Mouse (Mus musculus): ENCODE results near the gene Camk2b. TPM values are rescaled to one million over a fixed set of nuclear protein-coding genes. Genes with fewer than 3 reads are reported as not detected.

Camk2b gene
- polyA plus RNA-seq, 1 experiment from 2014 or later = 51.6 TPM

- Histone ChIP-seq H3K9ac (ENCODE audit: low read length) (no peak overlapping the region), H3K36me3 (ENCODE audit: control insufficient read depth, insufficient read depth, low read length) (no peaks in the 10 kb centered on the region), H3K27ac (ENCODE audit: low read depth, low read length) (no peak overlapping the region), H3K4me3 (ENCODE audit: low read depth, low read length) (no peak overlapping the region), H3K4me2 (ENCODE audit: low read length) (no peak overlapping the region), H3K27me3 (replicated peaks; ENCODE audit: control insufficient read depth, insufficient read depth, low read length) (peaks cover 44% of the 10 kb centered on the region), H3K9me3 (replicated peaks; ENCODE audit: control insufficient read depth, low read length) (no peaks in the 10 kb centered on the region), H3K4me1 (ENCODE audit: control insufficient read depth, insufficient read depth, low read length) (no peaks in the 10 kb centered on the region)
- 86% methylated on average over 11 of the region's 11 CpGs for WGBS
- ATAC-seq (no peak), DNase-seq (ENCODE audit: low spot score) (no peak)
Observed at GRCm38 (mm10) chr11:6062329-6062728, 3.8 kb downstream of the Camk2b start.

DNA sequence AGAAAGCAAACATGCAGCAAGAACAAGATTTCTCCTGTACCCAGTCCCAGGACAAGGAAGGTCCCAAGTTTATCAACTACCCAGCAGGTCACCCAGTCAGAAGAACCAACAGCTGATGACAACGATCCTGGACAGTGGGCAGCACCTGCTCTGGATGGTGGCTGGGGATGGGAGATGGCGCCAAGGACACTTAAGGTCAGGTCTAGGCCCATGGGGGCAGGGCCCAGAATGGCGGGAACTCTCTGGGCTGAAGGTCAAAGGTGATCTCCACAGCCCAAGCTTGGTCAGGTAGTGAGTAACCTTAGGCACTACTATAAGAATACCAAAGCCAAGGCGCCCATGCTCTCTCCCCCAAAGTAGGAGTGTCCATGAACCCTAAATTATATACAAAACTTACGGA is 4.3 kb downstream of the Camk2b start:
- Histone ChIP-seq H3K27me3 (replicated peaks; ENCODE audit: control insufficient read depth, insufficient read depth, low read length) (peaks cover 40% of the 10 kb centered on the region), H3K9me3 (replicated peaks; ENCODE audit: control insufficient read depth, low read length) (no peaks in the 10 kb centered on the region), H3K4me3 (ENCODE audit: low read depth, low read length) (no peak overlapping the region), H3K4me2 (ENCODE audit: low read length) (no peak overlapping the region), H3K9ac (ENCODE audit: low read length) (no peak overlapping the region), H3K27ac (ENCODE audit: low read depth, low read length) (no peak overlapping the region), H3K4me1 (ENCODE audit: control insufficient read depth, insufficient read depth, low read length) (no peaks in the 10 kb centered on the region), H3K36me3 (ENCODE audit: control insufficient read depth, insufficient read depth, low read length) (no peaks in the 10 kb centered on the region)
- ATAC-seq (no peak), DNase-seq (ENCODE audit: low spot score) (no peak)
- 80% methylated on average over 5 of the region's 5 CpGs for WGBS

- H3K4me2 ChIP-seq (ENCODE audit: low read length) = no peak overlapping the region
- H3K4me3 ChIP-seq (ENCODE audit: low read depth, low read length) = no peak overlapping the region
- H3K27ac ChIP-seq (ENCODE audit: low read depth, low read length) = no peak overlapping the region
- peaks cover 12% of the 10 kb centered on the region for H3K27me3 ChIP-seq (replicated peaks; ENCODE audit: control insufficient read depth, insufficient read depth, low read length)
- H3K9ac ChIP-seq (ENCODE audit: low read length) = no peak overlapping the region
- WGBS = 93% methylated on average over 10 of the region's 10 CpGs
- ATAC-seq (no peak), DNase-seq (ENCODE audit: low spot score) (no peak)
- H3K9me3 ChIP-seq (replicated peaks; ENCODE audit: control insufficient read depth, low read length) = no peaks in the 10 kb centered on the region
- no peaks in the 10 kb centered on the region for H3K36me3 ChIP-seq (ENCODE audit: control insufficient read depth, insufficient read depth, low read length)
- H3K4me1 ChIP-seq (ENCODE audit: control insufficient read depth, insufficient read depth, low read length) = no peaks in the 10 kb centered on the region
Observed at GRCm38 (mm10) chr11:6059162-6059561, 7.0 kb downstream of the Camk2b start.

DNA sequence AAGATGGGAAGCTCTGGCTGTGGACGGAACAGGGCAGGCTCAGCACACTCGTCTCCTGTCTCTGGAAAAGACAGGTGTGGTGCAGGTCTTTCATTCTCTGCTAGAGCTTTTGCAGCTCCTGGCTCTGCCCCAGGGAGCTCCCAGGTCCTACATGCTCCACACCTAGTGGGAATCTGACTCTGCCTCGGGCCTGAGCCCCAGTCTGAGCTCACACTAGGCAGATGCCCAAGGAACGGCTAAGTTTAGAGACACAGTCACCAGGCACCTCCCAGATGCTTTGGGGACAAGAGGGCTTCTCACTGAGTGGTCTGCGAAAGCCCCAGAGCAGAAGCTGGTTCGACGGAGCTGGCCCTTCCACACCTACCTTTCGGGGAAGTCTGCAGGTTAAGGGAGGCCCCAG is 12.8 kb downstream of the Camk2b start:
- DNase-seq (ENCODE audit: low spot score) = no peak
- 85% methylated on average over 8 of the region's 8 CpGs for WGBS
- no peak overlapping the region for H3K4me3 ChIP-seq (ENCODE audit: low read depth, low read length)
- no peaks in the 10 kb centered on the region for H3K4me1 ChIP-seq (ENCODE audit: control insufficient read depth, insufficient read depth, low read length)
- H3K9me3 ChIP-seq (replicated peaks; ENCODE audit: control insufficient read depth, low read length) = no peaks in the 10 kb centered on the region
- H3K27ac ChIP-seq (ENCODE audit: low read depth, low read length) = no peak overlapping the region
- H3K27me3 ChIP-seq (replicated peaks; ENCODE audit: control insufficient read depth, insufficient read depth, low read length) = no peaks in the 10 kb centered on the region
- no peak overlapping the region for H3K4me2 ChIP-seq (ENCODE audit: low read length)
- no peaks in the 10 kb centered on the region for H3K36me3 ChIP-seq (ENCODE audit: control insufficient read depth, insufficient read depth, low read length)
- no peak overlapping the region for H3K9ac ChIP-seq (ENCODE audit: low read length)
- no peak for ATAC-seq

DNA sequence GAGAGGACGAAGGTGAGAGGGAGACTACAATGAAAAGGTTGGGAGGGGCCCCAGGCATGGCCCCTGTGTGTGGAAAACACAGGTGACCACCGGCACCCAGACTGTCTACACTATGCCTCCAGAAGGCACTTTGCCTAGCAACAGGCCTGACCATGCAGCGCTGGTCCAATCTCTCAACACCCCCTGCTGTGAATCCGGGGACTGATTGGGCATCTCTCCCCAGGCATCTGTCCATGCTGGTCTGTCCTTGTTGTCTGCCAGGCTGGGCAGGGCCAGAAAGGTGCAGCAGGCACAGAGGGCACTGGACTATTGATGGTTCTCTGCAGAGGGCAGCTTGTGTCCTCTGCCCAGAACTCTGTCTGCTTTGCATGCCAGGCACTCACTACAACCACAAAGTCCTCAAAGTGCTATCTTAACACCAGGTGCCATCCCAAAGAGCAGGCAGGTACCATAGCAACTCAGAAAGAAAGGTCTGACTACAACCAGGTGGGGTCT is 16.0 kb downstream of the Camk2b start:
- H3K9ac ChIP-seq (ENCODE audit: low read length) = no peak overlapping the region
- ATAC-seq = no peak
- H3K9me3 ChIP-seq (replicated peaks; ENCODE audit: control insufficient read depth, low read length) = no peaks in the 10 kb centered on the region
- H3K27me3 ChIP-seq (replicated peaks; ENCODE audit: control insufficient read depth, insufficient read depth, low read length) = no peaks in the 10 kb centered on the region
- DNase-seq (ENCODE audit: low spot score) = no peak
- no peak overlapping the region for H3K4me3 ChIP-seq (ENCODE audit: low read depth, low read length)
- no peak overlapping the region for H3K27ac ChIP-seq (ENCODE audit: low read depth, low read length)
- WGBS = 82% methylated on average over 4 of the region's 4 CpGs
- no peak overlapping the region for H3K4me2 ChIP-seq (ENCODE audit: low read length)
- H3K4me1 ChIP-seq (ENCODE audit: control insufficient read depth, insufficient read depth, low read length) = no peaks in the 10 kb centered on the region
- H3K36me3 ChIP-seq (ENCODE audit: control insufficient read depth, insufficient read depth, low read length) = no peaks in the 10 kb centered on the region

DNA sequence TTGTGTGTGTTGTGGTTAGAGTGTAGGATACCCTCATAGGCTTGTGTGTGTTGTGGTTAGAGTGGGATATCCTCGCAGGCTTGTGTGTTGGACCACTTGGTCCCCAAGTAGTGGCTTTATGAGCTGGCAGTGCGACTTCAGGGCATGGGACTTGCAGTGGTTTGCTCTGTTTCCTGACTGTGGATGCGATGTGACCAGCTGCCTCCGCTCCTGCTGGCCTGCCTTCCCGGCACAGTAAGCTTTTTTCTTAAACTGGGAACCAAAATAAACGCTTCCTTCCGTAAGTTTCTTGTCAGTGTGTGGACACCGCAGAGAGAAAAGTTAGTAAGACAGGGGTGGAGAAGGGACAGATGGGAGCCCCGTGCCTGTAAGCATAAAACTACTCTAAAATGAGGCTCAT is 18.0 kb downstream of the Camk2b start:
- ATAC-seq (no peak), DNase-seq (ENCODE audit: low spot score) (no peak)
- H3K4me1 ChIP-seq (ENCODE audit: control insufficient read depth, insufficient read depth, low read length) = no peaks in the 10 kb centered on the region
- no peak overlapping the region for H3K27ac ChIP-seq (ENCODE audit: low read depth, low read length)
- 90% methylated on average over 9 of the region's 9 CpGs for WGBS
- no peaks in the 10 kb centered on the region for H3K27me3 ChIP-seq (replicated peaks; ENCODE audit: control insufficient read depth, insufficient read depth, low read length)
- H3K9ac ChIP-seq (ENCODE audit: low read length) = no peak overlapping the region
- H3K4me2 ChIP-seq (ENCODE audit: low read length) = no peak overlapping the region
- H3K4me3 ChIP-seq (ENCODE audit: low read depth, low read length) = no peak overlapping the region
- H3K36me3 ChIP-seq (ENCODE audit: control insufficient read depth, insufficient read depth, low read length) = no peaks in the 10 kb centered on the region
- no peaks in the 10 kb centered on the region for H3K9me3 ChIP-seq (replicated peaks; ENCODE audit: control insufficient read depth, low read length)

- H3K36me3 ChIP-seq (ENCODE audit: control insufficient read depth, insufficient read depth, low read length) = no peaks in the 10 kb centered on the region
- whole genome bisulfite sequencing = 36% methylated on average over 7 of the region's 7 CpGs
- no peak overlapping the region for H3K4me3 ChIP-seq (ENCODE audit: low read depth, low read length)
- no peaks in the 10 kb centered on the region for H3K9me3 ChIP-seq (replicated peaks; ENCODE audit: control insufficient read depth, low read length)
- ATAC-seq = peak; percentile 63
- H3K9ac ChIP-seq (ENCODE audit: low read length) = peak overlapping the region; percentile 17; the same call in 1 of the 2 replicates
- peak overlapping the region; percentile 79 for H3K27ac ChIP-seq (ENCODE audit: low read depth, low read length)
- H3K4me1 ChIP-seq (ENCODE audit: control insufficient read depth, insufficient read depth, low read length) = peaks cover 7% of the 10 kb centered on the region; the same call in 1 of the 2 replicates
- H3K4me2 ChIP-seq (ENCODE audit: low read length) = no peak overlapping the region
- H3K27me3 ChIP-seq (replicated peaks; ENCODE audit: control insufficient read depth, insufficient read depth, low read length) = no peaks in the 10 kb centered on the region
- peak; percentile 73 for DNase-seq (ENCODE audit: low spot score)
Observed at GRCm38 (mm10) chr11:6038929-6039328, 27.2 kb downstream of the Camk2b start.

- Histone ChIP-seq H3K4me2 (ENCODE audit: low read length) (no peak overlapping the region), H3K27ac (ENCODE audit: low read depth, low read length) (no peak overlapping the region), H3K36me3 (ENCODE audit: control insufficient read depth, insufficient read depth, low read length) (no peaks in the 10 kb centered on the region), H3K9me3 (replicated peaks; ENCODE audit: control insufficient read depth, low read length) (no peaks in the 10 kb centered on the region), H3K4me1 (ENCODE audit: control insufficient read depth, insufficient read depth, low read length) (peaks cover 7% of the 10 kb centered on the region; the same call in 1 of the 2 replicates), H3K4me3 (ENCODE audit: low read depth, low read length) (no peak overlapping the region), H3K27me3 (replicated peaks; ENCODE audit: control insufficient read depth, insufficient read depth, low read length) (no peaks in the 10 kb centered on the region), H3K9ac (ENCODE audit: low read length) (no peak overlapping the region)
- no peak for DNase-seq (ENCODE audit: low spot score)
- WGBS = 96% methylated on average over 7 of the region's 7 CpGs
- ATAC-seq = no peak
Observed at GRCm38 (mm10) chr11:6037686-6038085, 28.5 kb downstream of the Camk2b start.

DNA sequence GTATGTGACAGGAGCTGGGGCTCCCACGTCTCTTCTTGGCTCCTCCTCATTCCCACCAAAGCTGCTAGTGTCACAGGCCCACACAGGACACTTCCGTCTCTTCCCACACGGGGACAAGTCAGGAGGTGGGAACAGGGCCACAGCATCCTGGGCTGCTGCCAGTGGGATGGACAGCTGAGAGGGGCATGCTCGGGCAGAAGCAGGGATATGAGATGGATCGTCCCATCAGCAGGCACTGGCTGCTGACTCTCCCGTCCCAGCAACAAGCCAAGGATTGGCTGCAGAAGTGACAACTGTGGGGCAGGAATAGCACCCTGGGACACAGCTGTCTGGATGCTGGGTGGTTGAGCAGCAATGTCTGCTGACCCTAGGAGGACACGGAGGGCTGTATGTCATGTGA is 29.0 kb downstream of the Camk2b start:
- no peak for DNase-seq (ENCODE audit: low spot score)
- Histone ChIP-seq H3K27ac (ENCODE audit: low read depth, low read length) (no peak overlapping the region), H3K27me3 (replicated peaks; ENCODE audit: control insufficient read depth, insufficient read depth, low read length) (no peaks in the 10 kb centered on the region), H3K9me3 (replicated peaks; ENCODE audit: control insufficient read depth, low read length) (no peaks in the 10 kb centered on the region), H3K9ac (ENCODE audit: low read length) (no peak overlapping the region), H3K4me2 (ENCODE audit: low read length) (no peak overlapping the region), H3K4me3 (ENCODE audit: low read depth, low read length) (no peak overlapping the region), H3K4me1 (ENCODE audit: control insufficient read depth, insufficient read depth, low read length) (peaks cover 7% of the 10 kb centered on the region; the same call in 1 of the 2 replicates), H3K36me3 (ENCODE audit: control insufficient read depth, insufficient read depth, low read length) (no peaks in the 10 kb centered on the region)
- ATAC-seq = no peak
- WGBS = 91% methylated on average over 7 of the region's 7 CpGs
